Mouse (Mus musculus): ENCODE results near the gene Kcnmb3. TPM values are rescaled to one million over a fixed set of nuclear protein-coding genes. Genes with fewer than 3 reads are reported as not detected.
A peak's percentile ranks its signal among the peaks of the same experiment; 100 is the strongest.
"Not testable (repeated sequence)": the region's sequence is repeated elsewhere in the genome, so short reads cannot be mapped to it uniquely, and the experiment has no call there.

Kcnmb3 gene
- polyA plus RNA-seq, 1 experiment from 2014 or later, result not detected

GRCm38 (mm10) chr3:32438716-32439115 is 53.3 kb downstream of the Kcnmb3 start:
- Histone ChIP-seq H3K4me1 (ENCODE audit: control insufficient read depth, insufficient read depth, low read length) (no peaks in the 10 kb centered on the region; the same call in 1 of the 2 replicates), H3K27ac (ENCODE audit: low read length) (no peak overlapping the region), H3K4me2 (ENCODE audit: low read depth, low read length) (no peak overlapping the region), H3K9ac (ENCODE audit: low read depth, low read length) (no peak overlapping the region), H3K9me3 (ENCODE audit: control insufficient read depth, low read length) (no peaks in the 10 kb centered on the region), H3K4me3 (ENCODE audit: low read length) (no peak overlapping the region), H3K27me3 (replicated peaks; ENCODE audit: control insufficient read depth, insufficient read depth, low read length) (no peaks in the 10 kb centered on the region), H3K36me3 (ENCODE audit: control insufficient read depth, insufficient read depth, low read length) (peaks cover 4% of the 10 kb centered on the region; the same call in 1 of the 2 replicates)
- 84% methylated on average over 4 of the region's 4 CpGs for WGBS
- ATAC-seq, result no peak

GRCm38 (mm10) chr3:32437820-32438219 is 54.2 kb downstream of the Kcnmb3 start:
- H3K36me3 ChIP-seq (ENCODE audit: control insufficient read depth, insufficient read depth, low read length), result peaks cover 3% of the 10 kb centered on the region; the same call in 1 of the 2 replicates
- H3K4me3 ChIP-seq (ENCODE audit: low read length), result no peak overlapping the region
- no peak overlapping the region for H3K27ac ChIP-seq (ENCODE audit: low read length)
- no peaks in the 10 kb centered on the region; the same call in 1 of the 2 replicates for H3K4me1 ChIP-seq (ENCODE audit: control insufficient read depth, insufficient read depth, low read length)
- WGBS, result 91% methylated on average over 6 of the region's 6 CpGs
- H3K9ac ChIP-seq (ENCODE audit: low read depth, low read length), result no peak overlapping the region
- no peaks in the 10 kb centered on the region for H3K27me3 ChIP-seq (replicated peaks; ENCODE audit: control insufficient read depth, insufficient read depth, low read length)
- H3K9me3 ChIP-seq (ENCODE audit: control insufficient read depth, low read length), result no peaks in the 10 kb centered on the region
- no peak for ATAC-seq
- no peak overlapping the region for H3K4me2 ChIP-seq (ENCODE audit: low read depth, low read length)

GRCm38 (mm10) chr3:32437297-32437696 is 54.7 kb downstream of the Kcnmb3 start:
- WGBS, result 96% methylated on average over 6 of the region's 6 CpGs

GRCm38 (mm10) chr3:32436101-32436500 is 55.9 kb downstream of the Kcnmb3 start:
- H3K27me3 ChIP-seq (replicated peaks; ENCODE audit: control insufficient read depth, insufficient read depth, low read length), result no peaks in the 10 kb centered on the region
- no peaks in the 10 kb centered on the region for H3K36me3 ChIP-seq (ENCODE audit: control insufficient read depth, insufficient read depth, low read length)
- no peaks in the 10 kb centered on the region for H3K9me3 ChIP-seq (ENCODE audit: control insufficient read depth, low read length)
- H3K4me2 ChIP-seq (ENCODE audit: low read depth, low read length), result no peak overlapping the region
- ATAC-seq, result no peak
- no peaks in the 10 kb centered on the region; the same call in 1 of the 2 replicates for H3K4me1 ChIP-seq (ENCODE audit: control insufficient read depth, insufficient read depth, low read length)
- H3K9ac ChIP-seq (ENCODE audit: low read depth, low read length), result no peak overlapping the region
- WGBS, result 79% methylated on average over 11 of the region's 11 CpGs
- no peak overlapping the region for H3K4me3 ChIP-seq (ENCODE audit: low read length)
- no peak overlapping the region for H3K27ac ChIP-seq (ENCODE audit: low read length)

More at GRCm38 (mm10) chr3:32437297-32437696, 54.7 kb downstream of the Kcnmb3 start:
- H3K4me3 ChIP-seq (ENCODE audit: low read length), result no peak overlapping the region
- no peaks in the 10 kb centered on the region for H3K27me3 ChIP-seq (replicated peaks; ENCODE audit: control insufficient read depth, insufficient read depth, low read length)
- H3K4me1 ChIP-seq (ENCODE audit: control insufficient read depth, insufficient read depth, low read length), result no peaks in the 10 kb centered on the region; the same call in 1 of the 2 replicates
- no peak overlapping the region for H3K4me2 ChIP-seq (ENCODE audit: low read depth, low read length)
- no peak overlapping the region for H3K9ac ChIP-seq (ENCODE audit: low read depth, low read length)
- H3K36me3 ChIP-seq (ENCODE audit: control insufficient read depth, insufficient read depth, low read length), result no peaks in the 10 kb centered on the region
- ATAC-seq, result no peak
- no peak overlapping the region for H3K27ac ChIP-seq (ENCODE audit: low read length)
- no peaks in the 10 kb centered on the region for H3K9me3 ChIP-seq (ENCODE audit: control insufficient read depth, low read length)

GRCm38 (mm10) chr3:32434016-32434415 is 58.0 kb downstream of the Kcnmb3 start:
- ATAC-seq, result no peak
- no peak overlapping the region for H3K4me3 ChIP-seq (ENCODE audit: low read length)
- 61% methylated on average over 2 of the region's 2 CpGs for WGBS

GRCm38 (mm10) chr3:32430394-32430793 is 61.6 kb downstream of the Kcnmb3 start:
- H3K4me2 ChIP-seq (ENCODE audit: low read depth, low read length), result no peak overlapping the region
- 72% methylated on average over 2 of the region's 2 CpGs for WGBS
- H3K27me3 ChIP-seq (replicated peaks; ENCODE audit: control insufficient read depth, insufficient read depth, low read length), result no peaks in the 10 kb centered on the region
- no peak overlapping the region for H3K9ac ChIP-seq (ENCODE audit: low read depth, low read length)
- no peak overlapping the region for H3K27ac ChIP-seq (ENCODE audit: low read length)
- ATAC-seq, result no peak
- no peaks in the 10 kb centered on the region for H3K9me3 ChIP-seq (ENCODE audit: control insufficient read depth, low read length)
- H3K4me1 ChIP-seq (ENCODE audit: control insufficient read depth, insufficient read depth, low read length), result peaks cover 3% of the 10 kb centered on the region
- H3K4me3 ChIP-seq (ENCODE audit: low read length), result no peak overlapping the region
- H3K36me3 ChIP-seq (ENCODE audit: control insufficient read depth, insufficient read depth, low read length), result no peaks in the 10 kb centered on the region

More at GRCm38 (mm10) chr3:32434016-32434415, 58.0 kb downstream of the Kcnmb3 start:
- Histone ChIP-seq H3K36me3 (ENCODE audit: control insufficient read depth, insufficient read depth, low read length) (no peaks in the 10 kb centered on the region), H3K27ac (ENCODE audit: low read length) (no peak overlapping the region), H3K4me2 (ENCODE audit: low read depth, low read length) (no peak overlapping the region), H3K9ac (ENCODE audit: low read depth, low read length) (no peak overlapping the region), H3K27me3 (replicated peaks; ENCODE audit: control insufficient read depth, insufficient read depth, low read length) (no peaks in the 10 kb centered on the region), H3K9me3 (ENCODE audit: control insufficient read depth, low read length) (no peaks in the 10 kb centered on the region), H3K4me1 (ENCODE audit: control insufficient read depth, insufficient read depth, low read length) (peaks cover under 1% of the 10 kb centered on the region; the same call in 1 of the 2 replicates)

GRCm38 (mm10) chr3:32429351-32429750 is 62.7 kb downstream of the Kcnmb3 start:
- not testable (repeated sequence) for H3K27me3 ChIP-seq (replicated peaks; ENCODE audit: control insufficient read depth, insufficient read depth, low read length); H3K27ac ChIP-seq (ENCODE audit: low read length); ATAC-seq; H3K4me2 ChIP-seq (ENCODE audit: low read depth, low read length); H3K4me3 ChIP-seq (ENCODE audit: low read length); H3K36me3 ChIP-seq (ENCODE audit: control insufficient read depth, insufficient read depth, low read length); H3K4me1 ChIP-seq (ENCODE audit: control insufficient read depth, insufficient read depth, low read length); H3K9me3 ChIP-seq (ENCODE audit: control insufficient read depth, low read length); H3K9ac ChIP-seq (ENCODE audit: low read depth, low read length)

- Histone ChIP-seq H3K9me3 (ENCODE audit: control insufficient read depth, low read length) (no peaks in the 10 kb centered on the region), H3K4me1 (ENCODE audit: control insufficient read depth, insufficient read depth, low read length) (peaks cover 3% of the 10 kb centered on the region), H3K27me3 (replicated peaks; ENCODE audit: control insufficient read depth, insufficient read depth, low read length) (no peaks in the 10 kb centered on the region), H3K27ac (ENCODE audit: low read length) (no peak overlapping the region), H3K36me3 (ENCODE audit: control insufficient read depth, insufficient read depth, low read length) (no peaks in the 10 kb centered on the region), H3K4me2 (ENCODE audit: low read depth, low read length) (no peak overlapping the region), H3K9ac (ENCODE audit: low read depth, low read length) (no peak overlapping the region), H3K4me3 (ENCODE audit: low read length) (no peak overlapping the region)
- ATAC-seq, result no peak
- WGBS, result 44% methylated on average over 4 of the region's 4 CpGs
Measured at GRCm38 (mm10) chr3:32428921-32429320, 63.1 kb downstream of the Kcnmb3 start.

- WGBS, result 92% methylated on average over 3 of the region's 3 CpGs
- Histone ChIP-seq H3K27ac (ENCODE audit: low read length) (no peak overlapping the region), H3K9me3 (ENCODE audit: control insufficient read depth, low read length) (no peaks in the 10 kb centered on the region), H3K4me2 (ENCODE audit: low read depth, low read length) (no peak overlapping the region), H3K36me3 (ENCODE audit: control insufficient read depth, insufficient read depth, low read length) (no peaks in the 10 kb centered on the region), H3K27me3 (replicated peaks; ENCODE audit: control insufficient read depth, insufficient read depth, low read length) (no peaks in the 10 kb centered on the region), H3K9ac (ENCODE audit: low read depth, low read length) (no peak overlapping the region), H3K4me1 (ENCODE audit: control insufficient read depth, insufficient read depth, low read length) (peaks cover 3% of the 10 kb centered on the region; the same call in 1 of the 2 replicates), H3K4me3 (ENCODE audit: low read length) (no peak overlapping the region)
- no peak for ATAC-seq
Measured at GRCm38 (mm10) chr3:32428361-32428760, 63.7 kb downstream of the Kcnmb3 start.

- H3K27me3 ChIP-seq (replicated peaks; ENCODE audit: control insufficient read depth, insufficient read depth, low read length), result no peaks in the 10 kb centered on the region
- H3K4me1 ChIP-seq (ENCODE audit: control insufficient read depth, insufficient read depth, low read length), result peaks cover 3% of the 10 kb centered on the region; the same call in 1 of the 2 replicates
- no peak overlapping the region for H3K4me3 ChIP-seq (ENCODE audit: low read length)
- H3K9me3 ChIP-seq (ENCODE audit: control insufficient read depth, low read length), result no peaks in the 10 kb centered on the region
- H3K36me3 ChIP-seq (ENCODE audit: control insufficient read depth, insufficient read depth, low read length), result no peaks in the 10 kb centered on the region
- H3K27ac ChIP-seq (ENCODE audit: low read length), result no peak overlapping the region
- H3K9ac ChIP-seq (ENCODE audit: low read depth, low read length), result no peak overlapping the region
- 68% methylated on average over 4 of the region's 4 CpGs for WGBS
- ATAC-seq, result 0 out of 2 replicates have a peak, but pooled peaks have one; percentile 23
- no peak overlapping the region for H3K4me2 ChIP-seq (ENCODE audit: low read depth, low read length)
Measured at GRCm38 (mm10) chr3:32427695-32428094, 64.3 kb downstream of the Kcnmb3 start.

Measured in intestine, embryonic 16.5 days (tissue).